Mouse (Mus musculus) ES-E14 (cell line): ENCODE measurements around the gene Tnks1bp1. TPM values are rescaled to one million over a fixed set of nuclear protein-coding genes. Genes with fewer than 3 reads are reported as not detected.

ENCODE experiments used
- DNase-seq: peaks from one replicate; pipeline ENCODE4 v3.0.0-alpha.2; 2013; ENCODE audit warnings: low read depth, low spot score
- H3K27ac ChIP-seq: 2 replicates; pipeline ENCODE4 v1.5.1; 2012; ENCODE audit warnings: low read depth, mild to moderate bottlenecking, low read length, moderate library complexity, mixed read lengths; ENCODE audit not compliant: poor library complexity, insufficient read depth, severe bottlenecking
- H3K36me3 ChIP-seq: 2 replicates; pipeline ENCODE4 v1.6.1; 2012; ENCODE audit warnings: mild to moderate bottlenecking, low read length, moderate library complexity, mixed read lengths; ENCODE audit not compliant: control insufficient read depth, poor library complexity, insufficient read depth, severe bottlenecking
- H3K4me1 ChIP-seq, 2 experiments: fragments of 150-350 bp in 1 of 2; sonication (generic) in 1 of 2; 2 replicates each; pipeline ENCODE4 v1.6.1; 2012; ENCODE audit warnings: low read length in 2 of 2, mild to moderate bottlenecking in 1 of 2, mixed read lengths in 1 of 2; ENCODE audit not compliant: control insufficient read depth in 2 of 2, insufficient read depth in 2 of 2, poor library complexity in 1 of 2
- H3K4me3 ChIP-seq, 2 experiments: fragments of 150-350 bp in 1 of 2; sonication (generic) in 1 of 2; 2 replicates each; pipeline ENCODE4 v1.5.1; 2012; ENCODE audit warnings: low read length in 2 of 2, low read depth in 1 of 2, mild to moderate bottlenecking in 1 of 2, mixed read lengths in 1 of 2; ENCODE audit not compliant: insufficient read depth in 1 of 2, poor library complexity in 1 of 2, severe bottlenecking in 1 of 2
- H3K9ac ChIP-seq: 2 replicates; pipeline ENCODE4 v1.6.1; 2012; ENCODE audit warnings: low read depth, mild to moderate bottlenecking, low read length, mixed read lengths; ENCODE audit not compliant: poor library complexity, insufficient read depth, severe bottlenecking
- H3K9me3 ChIP-seq: fragments of 150-350 bp; sonication (generic); 2 replicates; pipeline ENCODE4 v1.6.1; 2012; ENCODE audit warnings: low read depth, mild to moderate bottlenecking, low read length; ENCODE audit not compliant: control insufficient read depth, insufficient read depth
- CHD2 ChIP-seq: IDR thresholded peaks from 2 replicates; pipeline ENCODE4 v1.6.1; 2014; ENCODE audit warnings: mild to moderate bottlenecking, low read depth, low read length, inconsistent platforms
- HCFC1 ChIP-seq: IDR thresholded peaks from 2 replicates; pipeline ENCODE4 v1.6.1; 2012; ENCODE audit warnings: low read length, inconsistent platforms, borderline replicate concordance; ENCODE audit not compliant: insufficient read depth
- MAFK ChIP-seq: IDR thresholded peaks from 2 replicates; pipeline ENCODE4 v1.6.1; 2014; ENCODE audit warnings: mild to moderate bottlenecking, low read depth, low read length, inconsistent platforms; ENCODE audit not compliant: insufficient read depth
- ZC3H11A ChIP-seq: IDR thresholded peaks from 2 replicates; pipeline ENCODE4 v1.6.1; 2012; ENCODE audit warnings: low read depth, mild to moderate bottlenecking, inconsistent platforms, low read length, borderline replicate concordance
- ZNF384 ChIP-seq: IDR thresholded peaks from 2 replicates; pipeline ENCODE4 v1.6.1; 2012; ENCODE audit warnings: low read depth, low read length, inconsistent platforms
- in situ Hi-C, 2 experiments: fragments of 600-800 bp; cut with MboI; formaldehyde crosslinking; loops; one replicate each; pipeline ENCODE4 v1.15.1; 2025; ENCODE audit warnings: low sequenced_read_pairs in 2 of 2, inconsistent platforms in 1 of 2; ENCODE audit not compliant: unreplicated experiment in 2 of 2
- total RNA-seq: library from RNA; depleted of rRNA; stranded (reverse); fragments of 300-350 nt; gene quantifications from 2 replicates; pipeline ENCODE4 v1.2.3, GENCODE M21; 2012; rRNA removed

The Tnks1bp1 gene
- total RNA-seq, 1 experiment = 36.7 TPM

GRCm38 (mm10) chr2:85105426-85106013 is 57.7 kb downstream of the Tnks1bp1 start:
- no peak overlapping the region for H3K27ac ChIP-seq
- TF ChIP-seq CHD2 (no peak), MAFK (no peak), ZC3H11A (no peak), ZNF384 (no peak), HCFC1 (no peak)
- in situ Hi-C loops = no loop called here
- no peaks in the 10 kb centered on the region for H3K36me3 ChIP-seq
- H3K9ac ChIP-seq = no peak overlapping the region
- no peak overlapping the region for H3K4me3 ChIP-seq
- no peaks in the 10 kb centered on the region for H3K4me1 ChIP-seq
- no peak for DNase-seq
- no peaks in the 10 kb centered on the region for H3K9me3 ChIP-seq

GRCm38 (mm10) chr2:85106068-85106790 is 58.4 kb downstream of the Tnks1bp1 start:
- Histone ChIP-seq H3K36me3 (no peaks in the 10 kb centered on the region), H3K4me3 (no peak overlapping the region), H3K4me1 (no peaks in the 10 kb centered on the region), H3K9me3 (no peaks in the 10 kb centered on the region), H3K27ac (no peak overlapping the region), H3K9ac (no peak overlapping the region)
- no peak for DNase-seq
- in situ Hi-C loops = no loop called here
- TF ChIP-seq ZNF384 = no peak
- no peak for TF ChIP-seq CHD2
- TF ChIP-seq HCFC1 = no peak
- no peak for TF ChIP-seq MAFK
- no peak for TF ChIP-seq ZC3H11A

GRCm38 (mm10) chr2:85106941-85107340 is 59.1 kb downstream of the Tnks1bp1 start:
- in situ Hi-C loops = no loop called here
- H3K36me3 ChIP-seq = no peaks in the 10 kb centered on the region
- no peak for TF ChIP-seq MAFK
- no peak for TF ChIP-seq HCFC1
- no peak for TF ChIP-seq CHD2
- TF ChIP-seq ZNF384 = no peak
- TF ChIP-seq ZC3H11A = no peak

GRCm38 (mm10) chr2:85110288-85110875 is 62.6 kb downstream of the Tnks1bp1 start:
- Histone ChIP-seq H3K9ac (no peak overlapping the region), H3K36me3 (no peaks in the 10 kb centered on the region), H3K4me3 (no peak overlapping the region), H3K27ac (no peak overlapping the region), H3K9me3 (no peaks in the 10 kb centered on the region), H3K4me1 (no peaks in the 10 kb centered on the region)
- in situ Hi-C loops = no loop called here
- DNase-seq = no peak
- TF ChIP-seq ZNF384 = no peak
- no peak for TF ChIP-seq MAFK
- no peak for TF ChIP-seq CHD2
- TF ChIP-seq HCFC1 = no peak
- TF ChIP-seq ZC3H11A = no peak

More at GRCm38 (mm10) chr2:85106941-85107340, 59.1 kb downstream of the Tnks1bp1 start:
- no peak overlapping the region for H3K9ac ChIP-seq
- H3K27ac ChIP-seq = no peak overlapping the region
- H3K4me3 ChIP-seq = no peak overlapping the region
- no peaks in the 10 kb centered on the region for H3K4me1 ChIP-seq
- H3K9me3 ChIP-seq = no peaks in the 10 kb centered on the region
- no peak for DNase-seq

Other genes with a start within 250 kb of the Tnks1bp1 start
- 0.58 and 1.9 TPM in 2 replicates for gene Ube2l6, start 249.2 kb upstream of the Tnks1bp1 start, total RNA-seq
- gene Smtnl1, start 225.4 kb upstream of the Tnks1bp1 start, total RNA-seq = 4.4 and 4.9 TPM in 2 replicates
- gene Timm10, start 221.0 kb upstream of the Tnks1bp1 start, total RNA-seq = 60.2 and 73.5 TPM in 2 replicates
- gene Slc43a1, start 209.2 kb upstream of the Tnks1bp1 start, total RNA-seq = 30.2 and 47.0 TPM in 2 replicates
- 0.79 and 0.80 TPM in 2 replicates for gene Rtn4rl2, start 161.3 kb upstream of the Tnks1bp1 start, total RNA-seq
- gene Slc43a3, start 111.4 kb upstream of the Tnks1bp1 start, total RNA-seq = 12.9 and 13.8 TPM in 2 replicates
- gene Prg2, start 67.6 kb upstream of the Tnks1bp1 start, total RNA-seq = not detected in 2 replicates
- gene Prg3, start 59.8 kb upstream of the Tnks1bp1 start, total RNA-seq = not detected in 2 replicates
- 206 and 212 TPM in 2 replicates for gene Ssrp1, start 10.8 kb upstream of the Tnks1bp1 start, total RNA-seq
- 4.6 and 5.1 TPM in 2 replicates for gene P2rx3, start 10.6 kb upstream of the Tnks1bp1 start, total RNA-seq
- 0.05 and 0.40 TPM in 2 replicates for gene Aplnr, start 88.2 kb downstream of the Tnks1bp1 start, total RNA-seq
- 0.05 and 0.36 TPM in 2 replicates for gene Lrrc55, start 149.2 kb downstream of the Tnks1bp1 start, total RNA-seq